Comparison of ENCODE assay signal across 19 mouse cellular contexts in the genomic region with DNA sequence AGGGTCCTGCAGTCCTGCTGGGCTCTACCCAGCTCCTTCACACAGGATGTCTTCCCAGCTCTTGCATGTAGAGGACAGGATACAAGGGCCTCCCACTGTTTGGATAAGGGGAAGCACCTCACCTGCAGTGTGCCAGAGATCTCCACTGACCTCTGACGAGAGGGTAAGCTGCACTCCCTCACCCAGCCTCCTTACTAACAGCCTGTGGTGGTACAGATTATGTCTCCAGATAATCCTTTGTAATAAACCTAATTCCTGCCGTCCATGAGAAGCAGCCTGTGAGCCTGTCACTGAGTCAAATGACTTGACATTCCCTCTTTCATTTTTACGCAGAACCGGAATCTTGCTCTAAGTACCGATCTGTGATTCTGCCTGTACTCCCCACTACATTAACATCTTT.
"Had no signal": no experiment of that assay in that cellular context is flagged by ENCODE, and none has a peak within 500 bp of the region (broad histone marks: within the 10 kb centered on the region; RNA-seq: fewer than 3 reads in every experiment).

No protein-coding gene starts in this region.

- DNase-seq: liver; liver, embryonic 13.5 days; liver, postnatal 0 days; lung, adult 2 months; lung, postnatal 36 days; midbrain, embryonic 14.5 days; right cerebral cortex, postnatal 14 days; thymus, adult 2 months; thymus, postnatal 4 days had no signal

- H3K4me3 ChIP-seq: liver, embryonic 13.5 days; liver, embryonic 15.5 days; lung, embryonic 15.5 days; megakaryocyte, embryonic 14.5 days; midbrain, embryonic 12.5 days; neural tube, embryonic 12.5 days; stomach, embryonic 15.5 days had no signal

- H3K4me1 ChIP-seq: liver, embryonic 15.5 days; stomach, embryonic 15.5 days had no signal

- H3K9ac ChIP-seq: liver, embryonic 13.5 days; liver, embryonic 15.5 days; liver, postnatal 0 days; lung, embryonic 15.5 days; midbrain, embryonic 12.5 days; neural tube, embryonic 12.5 days; stomach, embryonic 15.5 days had no signal

- H3K27me3 ChIP-seq: liver, embryonic 13.5 days; liver, embryonic 15.5 days; lung, embryonic 15.5 days; megakaryocyte, embryonic 14.5 days; midbrain, embryonic 12.5 days; stomach, embryonic 15.5 days had no signal

- H3K9me3 ChIP-seq: liver, embryonic 13.5 days; liver, embryonic 15.5 days; lung, embryonic 15.5 days; megakaryocyte, embryonic 14.5 days; stomach, embryonic 15.5 days had no signal

- H3K4me2 ChIP-seq: liver, embryonic 11.5 days; liver, embryonic 13.5 days; liver, embryonic 15.5 days; lung, embryonic 15.5 days; midbrain, embryonic 12.5 days; neural tube, embryonic 12.5 days; stomach, embryonic 15.5 days had no signal

- ATAC-seq: liver, postnatal 0 days; lung, postnatal 0 days had no signal

- H3K36me3 ChIP-seq: liver, embryonic 13.5 days; liver, embryonic 15.5 days; lung, embryonic 15.5 days; midbrain, embryonic 12.5 days; neural tube, embryonic 12.5 days; stomach, embryonic 15.5 days had no signal

- H3K27ac ChIP-seq: liver, embryonic 13.5 days; liver, embryonic 15.5 days; lung, embryonic 15.5 days; macrophage; midbrain, embryonic 12.5 days; neural tube, embryonic 12.5 days; stomach, embryonic 15.5 days; stomach, postnatal 0 days had no signal
